ENCODE assay signal across 9 mouse cellular contexts in genomic region chr3:97585383-97586160, GRCm38 (mm10). TPM values are rescaled to one million over a fixed set of nuclear protein-coding genes. Genes with fewer than 3 reads are reported as not detected.
DNase-seq lines count a peak whose midpoint lies in the region; ATAC-seq and TF ChIP-seq lines count a peak whose summit lies in the region.
"Had no signal": no experiment of that assay in that cellular context is flagged by ENCODE, and none has a peak within 500 bp of the region (broad histone marks: within the 10 kb centered on the region; RNA-seq: fewer than 3 reads in every experiment).

No protein-coding gene starts in this region.

- H3K4me2 ChIP-seq in forebrain, embryonic 14.5 days (ENCODE audit: low read length): no peak overlapping the region
- H3K4me2 ChIP-seq in lung, embryonic 15.5 days: no peak overlapping the region

- TF ChIP-seq CTCF in G1E (IDR thresholded peaks at IDR 0.05; ENCODE audit: low read depth, low read length): peak; percentile 81
- TF ChIP-seq CTCF in layer of hippocampus, adult 2 months (conservative IDR thresholded peaks at IDR 0.05): peak; percentile 93

- H3K9ac ChIP-seq in forebrain, embryonic 14.5 days (ENCODE audit: low read length): no peak overlapping the region
- H3K9ac ChIP-seq in lung, embryonic 15.5 days: no peak overlapping the region

- DNase-seq in G1E (ENCODE audit: low spot score): peak; percentile 19
- peak; percentile 53 for DNase-seq in cerebellum, adult 11 months
- DNase-seq in forebrain, embryonic 14.5 days (ENCODE audit: low spot score): peak; percentile 96
- peak; percentile 75 to 89 for DNase-seq in layer of hippocampus, adult 2 months (ENCODE audit: low spot score in 2 of 2)
- DNase-seq in ovary, postnatal 36 days (ENCODE audit: low spot score): peak; percentile 71
- peak; percentile 34 to 65 for DNase-seq in thymus, postnatal 10 days (ENCODE audit: low spot score in 2 of 2)

- H3K4me1 ChIP-seq in G1E (ENCODE audit: insufficient read depth, low read depth, low read length): no peaks in the 10 kb centered on the region
- no peaks in the 10 kb centered on the region for H3K4me1 ChIP-seq in forebrain, embryonic 14.5 days (ENCODE audit: control insufficient read depth, insufficient read depth, low read length)
- H3K4me1 ChIP-seq in lung, embryonic 15.5 days: no peaks in the 10 kb centered on the region

- WGBS in forebrain, embryonic 14.5 days: 64% methylated on average over 18 of the region's 18 CpGs
- WGBS in lung, embryonic 15.5 days: 54% methylated on average over 18 of the region's 18 CpGs

- no peak overlapping the region for H3K4me3 ChIP-seq in G1E (ENCODE audit: low read depth, low read length)
- no peak overlapping the region for H3K4me3 ChIP-seq in forebrain, embryonic 14.5 days (ENCODE audit: low read depth, low read length)
- no peak overlapping the region for H3K4me3 ChIP-seq in layer of hippocampus, adult 2 months
- H3K4me3 ChIP-seq in lung, embryonic 15.5 days: no peak overlapping the region
- H3K4me3 ChIP-seq: megakaryocyte, embryonic 14.5 days had no signal

- peaks cover 93% of the 10 kb centered on the region for H3K36me3 ChIP-seq in G1E (replicated peaks)
- H3K36me3 ChIP-seq in forebrain, embryonic 14.5 days (ENCODE audit: control insufficient read depth, insufficient read depth, low read length): 0 out of 2 replicates have a peak, but pooled peaks cover 5% of the 10 kb centered on the region
- H3K36me3 ChIP-seq in lung, embryonic 15.5 days: peaks cover 14% of the 10 kb centered on the region; the same call in 1 of the 2 replicates

- H3K27ac ChIP-seq in forebrain, embryonic 14.5 days (ENCODE audit: low read depth, low read length): no peak overlapping the region
- H3K27ac ChIP-seq in layer of hippocampus, adult 2 months: no peak overlapping the region
- H3K27ac ChIP-seq in lung, embryonic 15.5 days: no peak overlapping the region

- peak; percentile 70 for ATAC-seq in G1E (ENCODE audit: extremely low read depth, insufficient number of reproducible peaks, low FRiP score, poor library complexity, severe bottlenecking)
- ATAC-seq in forebrain, embryonic 14.5 days: peak; percentile 93
- peak; percentile 75 to 90 for ATAC-seq in hematopoietic stem cell, adult 5-6 weeks (replicated peaks in 1 of 2; ENCODE audit: insufficient read depth in 1 of 2, low FRiP score in 2 of 2, low TSS enrichment in 1 of 2, low read depth in 1 of 2, poor library complexity in 2 of 2, severe bottlenecking in 2 of 2)
- ATAC-seq in lung, embryonic 15.5 days (ENCODE audit: borderline replicate concordance, extremely low read depth, low FRiP score, low TSS enrichment): peak; percentile 49; the same call in 1 of the 2 replicates

- H3K9me3 ChIP-seq in G1E (replicated peaks): peaks cover 3% of the 10 kb centered on the region
- H3K9me3 ChIP-seq in forebrain, embryonic 14.5 days (replicated peaks; ENCODE audit: control insufficient read depth, low read length): no peaks in the 10 kb centered on the region
- no peaks in the 10 kb centered on the region for H3K9me3 ChIP-seq in lung, embryonic 15.5 days

- H3K27me3 ChIP-seq in G1E (ENCODE audit: insufficient read depth, low read length): no peaks in the 10 kb centered on the region
- H3K27me3 ChIP-seq in forebrain, embryonic 14.5 days (replicated peaks; ENCODE audit: control insufficient read depth, insufficient read depth, low read length): no peaks in the 10 kb centered on the region
- no peaks in the 10 kb centered on the region for H3K27me3 ChIP-seq in lung, embryonic 15.5 days
- H3K27me3 ChIP-seq: megakaryocyte, embryonic 14.5 days had no signal

RNA-seq across cellular contexts. Expression of gene Chd1l, which starts 24.4 kb away (rescaled TPM):
- total RNA-seq in G1E (2014; fragmentation: Nextera tagmentation) (11.3 and 16.3 TPM in 2 replicates), G1E (2017) (26.9 TPM in 2 replicates)
- polyA plus RNA-seq in G1E (2012): 5.1 and 7.0 TPM in 2 replicates
- 6.2 and 6.8 TPM in 2 replicates for polyA plus RNA-seq in forebrain, embryonic 14.5 days (2014; fragmentation: Nextera tagmentation; extraction: Ambion mirVana)
- 46.2 and 65.0 TPM in 2 replicates for total RNA-seq in hematopoietic stem cell, adult 5-6 weeks (2017)
- total RNA-seq in layer of hippocampus, adult 2 months (2021): 10 to 100 TPM; 10.7 to 12.1 TPM
- 17.3 and 18.2 TPM in 2 replicates for polyA plus RNA-seq in lung, embryonic 15.5 days (2015; fragmentation: Nextera tagmentation; extraction: Ambion mirVana)

RNA-seq across cellular contexts. Expression of gene Fmo5, which starts 43.0 kb away (rescaled TPM):
- total RNA-seq in G1E (2014; fragmentation: Nextera tagmentation) (4.6 and 7.4 TPM in 2 replicates), G1E (2017) (1.5 and 1.7 TPM in 2 replicates)
- 0.11 and 0.25 TPM in 2 replicates for polyA plus RNA-seq in G1E (2012)
- polyA plus RNA-seq in forebrain, embryonic 14.5 days (2014; fragmentation: Nextera tagmentation; extraction: Ambion mirVana): 0.51 and 0.67 TPM in 2 replicates
- total RNA-seq in hematopoietic stem cell, adult 5-6 weeks (2017): 9.8 and 11.3 TPM in 2 replicates
- total RNA-seq in layer of hippocampus, adult 2 months (2021): 1 to 10 TPM; 3.5 to 5.0 TPM
- polyA plus RNA-seq in lung, embryonic 15.5 days (2015; fragmentation: Nextera tagmentation; extraction: Ambion mirVana): 3.0 and 3.2 TPM in 2 replicates

Comparison
In these comparisons a context has a peak if more than half of its experiments do, and no peak if none do; other contexts are left out.
1. DNase-seq: peak in every context shown above with its lines; median percentile 96 in forebrain, embryonic 14.5 days; 82 in layer of hippocampus, adult 2 months; 71 in ovary, postnatal 36 days; 53 in cerebellum, adult 11 months; 50 in thymus, postnatal 10 days; 19 in G1E.